Mouse (Mus musculus) forebrain, embryonic 14.5 days (tissue): Measurements from ENCODE around the gene Tbc1d9. TPM values are rescaled to one million over a fixed set of nuclear protein-coding genes. Genes with fewer than 3 reads are reported as not detected.

Experiments
- ATAC-seq: fragments of 200-750 bp; cut with Nextera tagmentation; 2 replicates; pipeline ENCODE4 v1.8.0; 2017; ENCODE audit warnings: mild to moderate bottlenecking, moderate library complexity
- DNase-seq: peaks from one replicate; pipeline ENCODE4 v3.0.0-alpha.2; 2015; ENCODE audit warnings: low spot score
- H3K27ac ChIP-seq: fragments of 300-500 bp; sonication (generic); 2 replicates; pipeline ENCODE4 v1.5.1; 2014; ENCODE audit warnings: low read depth, mild to moderate bottlenecking, control low read depth, low read length, moderate library complexity
- H3K27me3 ChIP-seq: fragments of 300-500 bp; sonication (generic); replicated peaks from 2 replicates; pipeline ENCODE4 v1.6.1; 2014; ENCODE audit warnings: low read length, control low read depth, mixed read lengths; ENCODE audit not compliant: control insufficient read depth, insufficient read depth
- H3K36me3 ChIP-seq: fragments of 300-500 bp; sonication (generic); 2 replicates; pipeline ENCODE4 v1.6.1; 2014; ENCODE audit warnings: low read length, control low read depth; ENCODE audit not compliant: control insufficient read depth, insufficient read depth
- H3K4me1 ChIP-seq: fragments of 300-500 bp; sonication (generic); 2 replicates; pipeline ENCODE4 v1.6.1; 2014; ENCODE audit warnings: antibody characterized with exemption, low read length, control low read depth; ENCODE audit not compliant: control insufficient read depth, insufficient read depth
- H3K4me2 ChIP-seq: fragments of 300-500 bp; sonication (generic); 2 replicates; pipeline ENCODE4 v1.6.1; 2014; ENCODE audit warnings: mild to moderate bottlenecking, control low read depth, low read length
- H3K4me3 ChIP-seq: fragments of 300-500 bp; sonication (generic); 2 replicates; pipeline ENCODE4 v1.5.1; 2014; ENCODE audit warnings: low read depth, low read length, control low read depth
- H3K9ac ChIP-seq: fragments of 300-500 bp; sonication (generic); 2 replicates; pipeline ENCODE4 v1.6.1; 2014; ENCODE audit warnings: mild to moderate bottlenecking, low read length, control low read depth, moderate library complexity
- H3K9me3 ChIP-seq: fragments of 300-500 bp; sonication (generic); replicated peaks from 2 replicates; pipeline ENCODE4 v1.6.1; 2016; ENCODE audit warnings: low read length, control low read depth, mixed read lengths; ENCODE audit not compliant: control insufficient read depth
- WGBS: fragments of 180-500 bp; shearing (Covaris S2); extraction: QIAGEN DNeasy Blood & Tissue Kit; methylation state at CpG from one replicate; pipeline ENCODE4 v1.1.7; 2014; 5-methylcytosine and 5-hydroxymethylcytosine counted together
- polyA plus RNA-seq: library from polyadenylated mRNA; unstranded; fragments of >200 nt; fragmentation: Nextera tagmentation; extraction: Ambion mirVana; gene quantifications from 2 replicates; pipeline ENCODE4 v1.2.1, GENCODE M21; 2014

Tbc1d9 gene
- polyA plus RNA-seq, 1 experiment from 2014 or later: 16.6 TPM

DNA sequence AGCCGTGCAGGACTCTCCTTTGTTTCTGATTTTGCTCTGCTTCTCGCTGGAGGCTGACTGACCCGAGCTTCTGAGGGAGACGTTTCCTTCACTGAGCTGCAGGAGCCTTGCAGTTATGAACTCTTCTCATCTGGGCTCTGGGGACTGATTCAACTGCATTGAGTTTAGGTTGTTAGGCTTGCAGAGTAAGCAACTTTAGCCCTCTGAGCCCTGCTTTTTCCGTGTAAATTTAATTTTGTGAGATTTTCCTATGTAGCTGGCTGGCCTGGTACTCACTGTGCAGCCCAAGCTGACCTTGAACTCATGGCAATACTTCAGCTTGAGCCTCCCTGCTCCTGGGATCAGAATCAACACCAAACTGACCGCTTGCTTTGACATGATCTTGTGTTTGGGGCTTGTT lies 5.7 kb downstream of the Tbc1d9 start:
- 44% methylated on average over 6 of the region's 6 CpGs for WGBS
- Histone ChIP-seq H3K4me3 (no peak overlapping the region), H3K36me3 (no peaks in the 10 kb centered on the region), H3K9ac (no peak overlapping the region), H3K27me3 (no peaks in the 10 kb centered on the region), H3K4me1 (peaks cover 8% of the 10 kb centered on the region), H3K27ac (no peak overlapping the region), H3K9me3 (no peaks in the 10 kb centered on the region), H3K4me2 (no peak overlapping the region)
- DNase-seq (no peak), ATAC-seq (no peak)

DNA sequence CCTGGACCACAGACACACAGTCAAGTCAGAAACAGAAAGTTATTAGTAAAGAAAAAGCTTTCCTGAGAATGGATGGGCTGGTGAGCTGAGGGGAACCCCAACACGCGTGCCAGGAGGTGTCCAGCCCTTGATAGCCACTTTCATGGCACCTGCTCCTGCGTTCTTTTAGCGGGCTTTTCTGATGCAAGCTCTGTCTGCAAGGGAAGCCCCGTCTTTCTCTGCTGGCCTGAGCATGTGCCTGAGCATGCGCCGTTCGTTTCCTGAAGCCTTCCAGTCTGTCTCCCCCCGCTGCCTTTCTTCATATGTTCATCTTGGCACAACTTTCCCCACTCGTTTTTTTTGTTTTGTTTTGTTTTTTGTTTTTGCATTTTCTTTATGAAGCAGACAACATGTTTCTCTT lies 10.5 kb downstream of the Tbc1d9 start:
- Histone ChIP-seq H3K4me1 (peaks cover 14% of the 10 kb centered on the region), H3K4me3 (no peak overlapping the region), H3K4me2 (no peak overlapping the region), H3K9ac (no peak overlapping the region), H3K27me3 (no peaks in the 10 kb centered on the region), H3K9me3 (no peaks in the 10 kb centered on the region), H3K36me3 (no peaks in the 10 kb centered on the region), H3K27ac (no peak overlapping the region)
- DNase-seq (peak; percentile 43), ATAC-seq (no peak)
- 74% methylated on average over 10 of the region's 10 CpGs for WGBS

DNA sequence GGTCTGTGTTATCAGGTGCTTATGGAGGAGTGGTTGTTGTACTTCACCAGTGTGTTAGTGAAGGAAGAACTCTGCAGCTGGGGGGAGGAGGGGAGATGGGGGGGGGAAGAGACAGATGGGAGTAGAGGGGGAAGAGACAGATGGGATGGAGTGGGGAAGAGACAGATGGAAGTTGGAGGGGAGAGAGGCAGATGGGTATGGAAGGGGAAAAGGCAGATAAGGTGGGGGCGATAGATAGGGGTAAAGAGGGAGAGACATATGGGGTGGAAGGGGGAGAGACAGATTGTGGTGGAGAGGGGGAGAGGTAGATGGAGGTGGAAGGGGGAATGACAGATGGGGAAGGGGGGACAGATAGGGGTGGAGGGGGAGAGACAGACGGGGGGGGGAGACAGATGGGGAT lies 11.6 kb downstream of the Tbc1d9 start:
- H3K36me3 ChIP-seq: no peaks in the 10 kb centered on the region
- no peak overlapping the region for H3K27ac ChIP-seq

GRCm38 (mm10) chr8:83177317-83178195 lies 12.4 kb downstream of the Tbc1d9 start:
- no peak overlapping the region for H3K9ac ChIP-seq
- no peaks in the 10 kb centered on the region for H3K36me3 ChIP-seq
- no peak overlapping the region for H3K27ac ChIP-seq
- no peaks in the 10 kb centered on the region for H3K9me3 ChIP-seq
- ATAC-seq: peak; percentile 32; the same call in 1 of the 2 replicates
- H3K4me2 ChIP-seq: no peak overlapping the region
- WGBS: 16% methylated on average over 10 of the region's 11 CpGs
- no peak for DNase-seq
- H3K27me3 ChIP-seq: no peaks in the 10 kb centered on the region
- no peak overlapping the region for H3K4me3 ChIP-seq
- peaks cover 16% of the 10 kb centered on the region for H3K4me1 ChIP-seq

More for the DNA sequence above, 11.6 kb downstream of the Tbc1d9 start:
- ATAC-seq (peak; percentile 62), DNase-seq (peak; percentile 45)
- H3K9ac ChIP-seq: no peak overlapping the region
- H3K27me3 ChIP-seq: no peaks in the 10 kb centered on the region
- no peaks in the 10 kb centered on the region for H3K9me3 ChIP-seq
- no peak overlapping the region for H3K4me2 ChIP-seq
- no peak overlapping the region for H3K4me3 ChIP-seq
- WGBS: 66% methylated on average over 2 of the region's 2 CpGs
- H3K4me1 ChIP-seq: peaks cover 14% of the 10 kb centered on the region

- H3K27ac ChIP-seq: no peak overlapping the region
- peak; percentile 42 for DNase-seq
- no peak overlapping the region for H3K9ac ChIP-seq
- no peaks in the 10 kb centered on the region for H3K9me3 ChIP-seq
- no peak overlapping the region for H3K4me3 ChIP-seq
- H3K4me1 ChIP-seq: peaks cover 16% of the 10 kb centered on the region
- H3K27me3 ChIP-seq: no peaks in the 10 kb centered on the region
- 15% methylated on average over 9 of the region's 9 CpGs for WGBS
- no peak overlapping the region for H3K4me2 ChIP-seq
- H3K36me3 ChIP-seq: no peaks in the 10 kb centered on the region
- ATAC-seq: 0 out of 2 replicates have a peak, but pooled peaks have one; percentile 21
Observed at GRCm38 (mm10) chr8:83178228-83178742, 13.1 kb downstream of the Tbc1d9 start.

- no peaks in the 10 kb centered on the region for H3K9me3 ChIP-seq
- no peak overlapping the region for H3K4me3 ChIP-seq
- peaks cover 13% of the 10 kb centered on the region; the same call in 1 of the 2 replicates for H3K4me1 ChIP-seq
- no peak overlapping the region for H3K9ac ChIP-seq
- H3K36me3 ChIP-seq: no peaks in the 10 kb centered on the region
- WGBS: 78% methylated on average over 6 of the region's 6 CpGs
- H3K27me3 ChIP-seq: no peaks in the 10 kb centered on the region
- ATAC-seq: no peak
- H3K4me2 ChIP-seq: no peak overlapping the region
- H3K27ac ChIP-seq: no peak overlapping the region
- no peak for DNase-seq
Observed at GRCm38 (mm10) chr8:83181851-83182482, 16.8 kb downstream of the Tbc1d9 start.

DNA sequence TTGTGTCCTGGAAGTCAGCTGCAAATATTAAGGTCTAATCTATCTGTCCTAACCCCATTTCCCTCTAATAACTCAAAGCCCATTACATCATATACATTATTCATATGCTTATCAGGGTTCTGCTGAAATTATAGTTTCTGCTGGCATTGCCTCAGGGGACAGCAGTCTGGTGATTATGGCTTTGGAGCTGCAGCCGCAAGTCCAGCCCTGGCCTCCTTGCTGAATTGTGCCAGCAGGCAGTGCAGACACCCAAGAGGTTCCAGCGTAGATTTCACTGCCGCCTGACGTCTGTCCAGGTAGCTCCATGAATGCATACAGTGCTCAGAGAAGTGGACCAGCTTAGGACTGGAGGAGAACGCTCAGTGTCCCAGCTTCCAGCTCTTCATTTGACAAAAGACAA lies 17.6 kb downstream of the Tbc1d9 start:
- Histone ChIP-seq H3K27ac (no peak overlapping the region), H3K4me2 (no peak overlapping the region), H3K9ac (no peak overlapping the region), H3K4me1 (peaks cover 8% of the 10 kb centered on the region; the same call in 1 of the 2 replicates), H3K36me3 (no peaks in the 10 kb centered on the region), H3K27me3 (no peaks in the 10 kb centered on the region), H3K4me3 (no peak overlapping the region), H3K9me3 (no peaks in the 10 kb centered on the region)
- ATAC-seq (no peak), DNase-seq (no peak)
- WGBS: 74% methylated on average over 5 of the region's 5 CpGs

- Histone ChIP-seq H3K9ac (no peak overlapping the region), H3K9me3 (no peaks in the 10 kb centered on the region), H3K4me2 (no peak overlapping the region), H3K36me3 (no peaks in the 10 kb centered on the region), H3K27me3 (no peaks in the 10 kb centered on the region), H3K4me1 (peaks cover 2% of the 10 kb centered on the region; the same call in 1 of the 2 replicates), H3K4me3 (no peak overlapping the region), H3K27ac (no peak overlapping the region)
- ATAC-seq (no peak), DNase-seq (no peak)
- 40% methylated on average over 6 of the region's 6 CpGs for WGBS
Observed at GRCm38 (mm10) chr8:83186376-83186775, 21.2 kb downstream of the Tbc1d9 start.
